Mouse (Mus musculus) embryonic facial prominence, embryonic 12.5 days (tissue): Measurements from ENCODE around the gene Fam19a2. TPM values are rescaled to one million over a fixed set of nuclear protein-coding genes. Genes with fewer than 3 reads are reported as not detected.

Source experiments
- ATAC-seq: fragments of 200-750 bp; cut with Nextera tagmentation; 2 replicates; pipeline ENCODE4 v1.8.0; 2017; ENCODE audit not compliant: insufficient number of reproducible peaks, insufficient read depth, low FRiP score, low TSS enrichment
- H3K27ac ChIP-seq: fragments of 300-500 bp; sonication (generic); 2 replicates; pipeline ENCODE4 v1.5.1; 2016; ENCODE audit warnings: mild to moderate bottlenecking
- H3K27me3 ChIP-seq: fragments of 300-500 bp; sonication (generic); 2 replicates; pipeline ENCODE4 v1.6.1; 2016; ENCODE audit warnings: mild to moderate bottlenecking, moderate library complexity
- H3K36me3 ChIP-seq: fragments of 300-500 bp; sonication (generic); 2 replicates; pipeline ENCODE4 v1.6.1; 2016; ENCODE audit warnings: mild to moderate bottlenecking
- H3K4me1 ChIP-seq: fragments of 300-500 bp; sonication (generic); 2 replicates; pipeline ENCODE4 v1.6.1; 2016
- H3K4me2 ChIP-seq: fragments of 300-500 bp; sonication (generic); replicated peaks from 2 replicates; pipeline ENCODE4 v1.6.1; 2016; ENCODE audit warnings: mild to moderate bottlenecking, moderate library complexity
- H3K4me3 ChIP-seq: fragments of 300-500 bp; sonication (generic); 2 replicates; pipeline ENCODE4 v1.5.1; 2016; ENCODE audit warnings: mild to moderate bottlenecking
- H3K9ac ChIP-seq: fragments of 300-500 bp; sonication (generic); 2 replicates; pipeline ENCODE4 v1.6.1; 2016; ENCODE audit warnings: mild to moderate bottlenecking, moderate library complexity
- H3K9me3 ChIP-seq: fragments of 300-500 bp; sonication (generic); 2 replicates; pipeline ENCODE4 v1.6.1; 2016; ENCODE audit warnings: mild to moderate bottlenecking, moderate library complexity
- WGBS: fragments of 180-500 bp; shearing (Covaris S2); methylation state at CpG from one replicate; pipeline ENCODE4 v1.1.7; 2016; 5-methylcytosine and 5-hydroxymethylcytosine counted together
- polyA plus RNA-seq: library from polyadenylated mRNA; unstranded; fragments of >200 nt; fragmentation: Nextera tagmentation; extraction: Ambion mirVana; gene quantifications from 2 replicates; pipeline ENCODE4 v1.2.1, GENCODE M21; 2016

The Fam19a2 gene
- polyA plus RNA-seq, 1 experiment from 2014 or later = 11.0 TPM

- H3K4me2 ChIP-seq = no peak overlapping the region
- H3K27me3 ChIP-seq = no peaks in the 10 kb centered on the region
- ATAC-seq = no peak
- no peak overlapping the region for H3K4me3 ChIP-seq
- WGBS = 71% methylated on average over 9 of the region's 9 CpGs
- H3K4me1 ChIP-seq = no peaks in the 10 kb centered on the region
- no peaks in the 10 kb centered on the region for H3K9me3 ChIP-seq
- no peaks in the 10 kb centered on the region for H3K36me3 ChIP-seq
- H3K9ac ChIP-seq = no peak overlapping the region
- no peak overlapping the region for H3K27ac ChIP-seq
Observed at GRCm38 (mm10) chr10:123395429-123395828, 131.6 kb downstream of the Fam19a2 start.

GRCm38 (mm10) chr10:123398136-123398535 lies 134.3 kb downstream of the Fam19a2 start:
- H3K9ac ChIP-seq = no peak overlapping the region
- ATAC-seq = no peak
- 52% methylated on average over 6 of the region's 6 CpGs for WGBS
- no peak overlapping the region for H3K4me2 ChIP-seq
- H3K27ac ChIP-seq = no peak overlapping the region
- no peak overlapping the region for H3K4me3 ChIP-seq
- no peaks in the 10 kb centered on the region for H3K27me3 ChIP-seq
- H3K9me3 ChIP-seq = no peaks in the 10 kb centered on the region
- H3K36me3 ChIP-seq = no peaks in the 10 kb centered on the region
- H3K4me1 ChIP-seq = no peaks in the 10 kb centered on the region

GRCm38 (mm10) chr10:123401188-123401587 lies 137.4 kb downstream of the Fam19a2 start:
- no peak overlapping the region for H3K4me2 ChIP-seq
- no peaks in the 10 kb centered on the region for H3K4me1 ChIP-seq
- no peak overlapping the region for H3K4me3 ChIP-seq
- no peak overlapping the region for H3K9ac ChIP-seq
- ATAC-seq = no peak
- H3K36me3 ChIP-seq = no peaks in the 10 kb centered on the region
- no peaks in the 10 kb centered on the region for H3K9me3 ChIP-seq
- no peak overlapping the region for H3K27ac ChIP-seq
- WGBS = 90% methylated on average over 3 of the region's 3 CpGs
- H3K27me3 ChIP-seq = no peaks in the 10 kb centered on the region

- H3K27me3 ChIP-seq = no peaks in the 10 kb centered on the region
- H3K9ac ChIP-seq = no peak overlapping the region
- no peak overlapping the region for H3K27ac ChIP-seq
- H3K4me1 ChIP-seq = no peaks in the 10 kb centered on the region
- no peaks in the 10 kb centered on the region for H3K9me3 ChIP-seq
- no peak for ATAC-seq
- H3K36me3 ChIP-seq = no peaks in the 10 kb centered on the region
- WGBS = 31% methylated on average over 3 of the region's 3 CpGs
- H3K4me3 ChIP-seq = no peak overlapping the region
- H3K4me2 ChIP-seq = no peak overlapping the region
Observed at GRCm38 (mm10) chr10:123402460-123402859, 138.7 kb downstream of the Fam19a2 start.

- WGBS = 85% methylated on average over 1 of the region's 1 CpGs
Observed at GRCm38 (mm10) chr10:123414953-123415352, 151.2 kb downstream of the Fam19a2 start.

GRCm38 (mm10) chr10:123416024-123416423 lies 152.2 kb downstream of the Fam19a2 start:
- Histone ChIP-seq H3K4me2 (no peak overlapping the region), H3K27me3 (no peaks in the 10 kb centered on the region), H3K9me3 (no peaks in the 10 kb centered on the region), H3K36me3 (no peaks in the 10 kb centered on the region), H3K27ac (no peak overlapping the region), H3K9ac (no peak overlapping the region), H3K4me3 (no peak overlapping the region), H3K4me1 (0 out of 2 replicates have a peak, but pooled peaks cover 7% of the 10 kb centered on the region)
- 37% methylated on average over 4 of the region's 4 CpGs for WGBS
- no peak for ATAC-seq

More at GRCm38 (mm10) chr10:123414953-123415352, 151.2 kb downstream of the Fam19a2 start:
- no peaks in the 10 kb centered on the region for H3K27me3 ChIP-seq
- no peak overlapping the region for H3K4me3 ChIP-seq
- H3K4me1 ChIP-seq = 0 out of 2 replicates have a peak, but pooled peaks cover 7% of the 10 kb centered on the region
- no peak overlapping the region for H3K4me2 ChIP-seq
- H3K36me3 ChIP-seq = no peaks in the 10 kb centered on the region
- H3K9me3 ChIP-seq = no peaks in the 10 kb centered on the region
- H3K9ac ChIP-seq = no peak overlapping the region
- ATAC-seq = no peak
- no peak overlapping the region for H3K27ac ChIP-seq

- ATAC-seq = no peak
- no peaks in the 10 kb centered on the region for H3K9me3 ChIP-seq
- 0 out of 2 replicates have a peak, but pooled peaks cover 7% of the 10 kb centered on the region for H3K4me1 ChIP-seq
- no peak overlapping the region for H3K4me3 ChIP-seq
- H3K9ac ChIP-seq = no peak overlapping the region
- H3K4me2 ChIP-seq = no peak overlapping the region
- no peaks in the 10 kb centered on the region for H3K36me3 ChIP-seq
- no peaks in the 10 kb centered on the region for H3K27me3 ChIP-seq
- WGBS = 65% methylated on average over 7 of the region's 7 CpGs
- no peak overlapping the region for H3K27ac ChIP-seq
Observed at GRCm38 (mm10) chr10:123418616-123419173, 154.9 kb downstream of the Fam19a2 start.

- Histone ChIP-seq H3K4me1 (0 out of 2 replicates have a peak, but pooled peaks cover 7% of the 10 kb centered on the region), H3K4me3 (no peak overlapping the region), H3K27ac (no peak overlapping the region), H3K9me3 (no peaks in the 10 kb centered on the region), H3K9ac (no peak overlapping the region), H3K27me3 (no peaks in the 10 kb centered on the region), H3K36me3 (no peaks in the 10 kb centered on the region), H3K4me2 (no peak overlapping the region)
- ATAC-seq = no peak
- 78% methylated on average over 1 of the region's 1 CpGs for WGBS
Observed at GRCm38 (mm10) chr10:123420249-123420648, 156.5 kb downstream of the Fam19a2 start.

GRCm38 (mm10) chr10:123424482-123424881 lies 160.7 kb downstream of the Fam19a2 start:
- no peaks in the 10 kb centered on the region for H3K27me3 ChIP-seq
- no peaks in the 10 kb centered on the region for H3K9me3 ChIP-seq
- H3K27ac ChIP-seq = no peak overlapping the region
- no peak for ATAC-seq
- H3K4me3 ChIP-seq = no peak overlapping the region
- no peak overlapping the region for H3K9ac ChIP-seq
- no peaks in the 10 kb centered on the region for H3K36me3 ChIP-seq
- H3K4me2 ChIP-seq = no peak overlapping the region
- no peaks in the 10 kb centered on the region for H3K4me1 ChIP-seq
- 89% methylated on average over 3 of the region's 3 CpGs for WGBS

- Histone ChIP-seq H3K9ac (no peak overlapping the region), H3K4me2 (no peak overlapping the region), H3K9me3 (no peaks in the 10 kb centered on the region), H3K27me3 (no peaks in the 10 kb centered on the region), H3K27ac (no peak overlapping the region), H3K36me3 (no peaks in the 10 kb centered on the region), H3K4me3 (no peak overlapping the region), H3K4me1 (no peaks in the 10 kb centered on the region)
- WGBS = 79% methylated on average over 8 of the region's 8 CpGs
- peak; percentile 56 for ATAC-seq
Observed at GRCm38 (mm10) chr10:123426527-123427363, 162.9 kb downstream of the Fam19a2 start.

GRCm38 (mm10) chr10:123431569-123431968 lies 167.8 kb downstream of the Fam19a2 start:
- Histone ChIP-seq H3K4me3 (no peak overlapping the region), H3K27ac (no peak overlapping the region), H3K9me3 (no peaks in the 10 kb centered on the region), H3K36me3 (no peaks in the 10 kb centered on the region), H3K9ac (no peak overlapping the region), H3K27me3 (no peaks in the 10 kb centered on the region), H3K4me2 (no peak overlapping the region), H3K4me1 (no peaks in the 10 kb centered on the region)
- WGBS = 55% methylated on average over 5 of the region's 5 CpGs
- no peak for ATAC-seq

GRCm38 (mm10) chr10:123437576-123437975 lies 173.8 kb downstream of the Fam19a2 start:
- no peak overlapping the region for H3K9ac ChIP-seq
- no peaks in the 10 kb centered on the region for H3K36me3 ChIP-seq
- H3K4me1 ChIP-seq = no peaks in the 10 kb centered on the region
- no peaks in the 10 kb centered on the region for H3K9me3 ChIP-seq
- no peak overlapping the region for H3K4me2 ChIP-seq
- no peak for ATAC-seq
- H3K27me3 ChIP-seq = no peaks in the 10 kb centered on the region
- no peak overlapping the region for H3K4me3 ChIP-seq
- no peak overlapping the region for H3K27ac ChIP-seq
- WGBS = 66% methylated on average over 4 of the region's 4 CpGs
